Mouse (Mus musculus) neural tube, embryonic 12.5 days (tissue): ENCODE results near the gene Tmprss9. TPM values are rescaled to one million over a fixed set of nuclear protein-coding genes. Genes with fewer than 3 reads are reported as not detected.

Experiments
- ATAC-seq: fragments of 200-750 bp; cut with Nextera tagmentation; 2 replicates; pipeline ENCODE4 v1.8.0; 2017; ENCODE audit warnings: low read depth, mild to moderate bottlenecking, moderate TSS enrichment, moderate library complexity; ENCODE audit not compliant: low FRiP score
- H3K27ac ChIP-seq: fragments of 300-500 bp; sonication (generic); 2 replicates; pipeline ENCODE4 v1.5.1; 2016
- H3K27me3 ChIP-seq: fragments of 300-500 bp; sonication (generic); replicated peaks from 2 replicates; pipeline ENCODE4 v1.6.1; 2016; ENCODE audit warnings: mild to moderate bottlenecking
- H3K36me3 ChIP-seq: fragments of 300-500 bp; sonication (generic); 2 replicates; pipeline ENCODE4 v1.6.1; 2016; ENCODE audit warnings: mild to moderate bottlenecking
- H3K4me1 ChIP-seq: fragments of 300-500 bp; sonication (generic); 2 replicates; pipeline ENCODE4 v1.6.1; 2016
- H3K4me2 ChIP-seq: fragments of 300-500 bp; sonication (generic); replicated peaks from 2 replicates; pipeline ENCODE4 v1.6.1; 2016; ENCODE audit warnings: mild to moderate bottlenecking
- H3K4me3 ChIP-seq: fragments of 300-500 bp; sonication (generic); 2 replicates; pipeline ENCODE4 v1.5.1; 2016
- H3K9ac ChIP-seq: fragments of 300-500 bp; sonication (generic); 2 replicates; pipeline ENCODE4 v1.6.1; 2016; ENCODE audit warnings: mild to moderate bottlenecking
- H3K9me3 ChIP-seq: fragments of 300-500 bp; sonication (generic); 2 replicates; pipeline ENCODE4 v1.6.1; 2016; ENCODE audit warnings: mild to moderate bottlenecking
- WGBS: fragments of 180-500 bp; shearing (Covaris S2); methylation state at CpG from one replicate; pipeline ENCODE4 v1.1.7; 2016; 5-methylcytosine and 5-hydroxymethylcytosine counted together
- polyA plus RNA-seq: library from polyadenylated mRNA; unstranded; fragments of >200 nt; fragmentation: Nextera tagmentation; extraction: Ambion mirVana; gene quantifications from 2 replicates; pipeline ENCODE4 v1.2.1, GENCODE M21; 2016

Gene Tmprss9
- polyA plus RNA-seq, 1 experiment from 2014 or later = 0.06 TPM

DNA sequence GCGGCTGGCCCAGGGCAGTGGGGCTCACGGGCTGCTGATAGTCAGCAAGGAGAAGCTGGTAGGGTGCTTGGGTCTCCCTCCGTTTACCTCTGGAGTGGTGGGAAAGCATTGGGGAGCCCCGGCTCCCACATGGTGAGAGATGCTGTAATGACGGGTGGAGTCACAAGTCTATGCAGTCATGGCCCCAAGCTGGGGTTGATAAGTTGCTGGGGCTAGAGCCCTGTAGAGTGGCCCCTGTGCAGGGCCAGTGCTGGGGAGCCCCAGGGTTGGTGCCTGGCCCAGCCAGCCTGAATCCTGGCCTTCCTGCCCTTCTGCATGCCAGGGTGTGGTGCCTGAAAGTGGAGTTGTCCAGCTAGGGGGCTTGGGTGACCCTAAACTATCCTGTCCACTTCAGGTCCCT lies 9.3 kb upstream of the Tmprss9 start:
- H3K4me3 ChIP-seq = no peak overlapping the region
- H3K4me2 ChIP-seq = no peak overlapping the region
- no peak overlapping the region for H3K9ac ChIP-seq
- 91% methylated on average over 5 of the region's 5 CpGs for WGBS
- no peak overlapping the region for H3K27ac ChIP-seq
- H3K36me3 ChIP-seq = peaks cover 62% of the 10 kb centered on the region
- H3K4me1 ChIP-seq = peaks cover 10% of the 10 kb centered on the region
- no peaks in the 10 kb centered on the region for H3K9me3 ChIP-seq
- no peak for ATAC-seq
- no peaks in the 10 kb centered on the region for H3K27me3 ChIP-seq

DNA sequence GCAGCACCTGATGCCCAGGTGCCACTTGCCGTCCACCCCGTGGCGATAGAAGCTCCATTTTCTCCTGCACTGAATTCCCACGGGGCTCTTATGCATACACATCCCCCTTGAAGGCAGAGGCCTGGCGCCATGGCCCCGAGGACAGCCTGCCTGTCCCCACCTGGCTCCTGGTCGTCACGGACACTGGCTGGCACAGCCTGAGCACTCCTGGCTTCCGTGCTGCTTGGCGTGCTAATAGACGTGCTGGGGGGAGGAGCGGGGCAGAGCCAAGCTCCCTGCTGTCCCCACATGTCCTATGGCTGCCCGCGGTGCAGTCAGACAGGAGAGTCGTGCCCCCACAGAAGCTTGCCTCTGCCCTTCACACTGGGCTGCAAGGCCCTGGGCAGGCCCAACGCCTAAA lies 7.2 kb upstream of the Tmprss9 start:
- Histone ChIP-seq H3K4me3 (no peak overlapping the region), H3K9ac (no peak overlapping the region), H3K36me3 (peaks cover 72% of the 10 kb centered on the region), H3K27ac (no peak overlapping the region), H3K9me3 (no peaks in the 10 kb centered on the region), H3K4me1 (no peaks in the 10 kb centered on the region), H3K27me3 (no peaks in the 10 kb centered on the region), H3K4me2 (no peak overlapping the region)
- WGBS = 85% methylated on average over 16 of the region's 16 CpGs
- no peak for ATAC-seq

DNA sequence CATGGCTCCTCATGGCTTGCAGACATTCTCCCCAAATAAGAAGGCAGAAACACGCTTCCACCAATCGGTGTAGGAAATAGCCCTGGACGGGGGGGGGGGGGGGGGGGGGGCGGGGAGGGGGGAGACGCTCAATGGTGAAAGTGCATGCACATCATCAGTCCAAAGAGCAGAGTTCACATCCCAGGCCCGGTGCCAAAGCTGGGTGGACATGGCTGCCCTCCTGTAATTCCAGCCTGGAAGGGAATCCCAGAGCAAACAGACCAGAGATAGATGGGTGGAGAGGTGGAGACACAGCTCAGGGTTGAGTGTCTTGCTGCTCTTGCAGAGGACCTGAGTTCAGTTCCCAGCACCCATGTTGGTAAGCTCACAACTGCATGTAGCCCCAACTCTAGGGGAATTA lies 655 bp upstream of the Tmprss9 start:
- no peak overlapping the region for H3K4me2 ChIP-seq
- H3K27me3 ChIP-seq = no peaks in the 10 kb centered on the region; the same call in 1 of the 2 replicates
- no peak overlapping the region for H3K4me3 ChIP-seq
- no peaks in the 10 kb centered on the region for H3K9me3 ChIP-seq
- H3K9ac ChIP-seq = no peak overlapping the region
- no peak overlapping the region for H3K27ac ChIP-seq
- peaks cover 24% of the 10 kb centered on the region for H3K36me3 ChIP-seq
- no peaks in the 10 kb centered on the region for H3K4me1 ChIP-seq
- WGBS = 55% methylated on average over 5 of the region's 6 CpGs
- no peak for ATAC-seq

DNA sequence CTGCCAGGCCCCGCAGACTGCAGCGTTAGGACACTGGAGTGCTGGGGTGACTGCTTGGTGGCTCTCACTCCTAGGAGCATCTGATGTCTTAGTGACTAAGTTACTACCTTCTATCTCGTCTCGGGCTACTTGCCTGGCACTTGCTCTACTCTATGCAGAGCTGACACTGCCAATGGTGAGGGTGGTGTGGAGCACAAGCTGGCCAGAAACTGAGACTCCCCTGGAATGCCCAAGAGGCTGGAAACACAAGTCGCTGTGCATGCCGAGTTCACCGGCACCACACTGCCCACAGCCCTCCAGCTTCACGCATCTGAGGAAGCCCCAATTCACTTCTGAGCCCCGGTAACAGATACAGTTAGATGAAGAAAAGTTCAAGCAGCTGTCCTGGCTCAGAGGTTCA lies 2.4 kb downstream of the Tmprss9 start:
- Histone ChIP-seq H3K27me3 (no peaks in the 10 kb centered on the region; the same call in 1 of the 2 replicates), H3K27ac (no peak overlapping the region), H3K36me3 (no peaks in the 10 kb centered on the region), H3K4me2 (no peak overlapping the region), H3K9me3 (no peaks in the 10 kb centered on the region), H3K4me1 (no peaks in the 10 kb centered on the region), H3K9ac (no peak overlapping the region), H3K4me3 (no peak overlapping the region)
- ATAC-seq = no peak
- 76% methylated on average over 9 of the region's 9 CpGs for WGBS

DNA sequence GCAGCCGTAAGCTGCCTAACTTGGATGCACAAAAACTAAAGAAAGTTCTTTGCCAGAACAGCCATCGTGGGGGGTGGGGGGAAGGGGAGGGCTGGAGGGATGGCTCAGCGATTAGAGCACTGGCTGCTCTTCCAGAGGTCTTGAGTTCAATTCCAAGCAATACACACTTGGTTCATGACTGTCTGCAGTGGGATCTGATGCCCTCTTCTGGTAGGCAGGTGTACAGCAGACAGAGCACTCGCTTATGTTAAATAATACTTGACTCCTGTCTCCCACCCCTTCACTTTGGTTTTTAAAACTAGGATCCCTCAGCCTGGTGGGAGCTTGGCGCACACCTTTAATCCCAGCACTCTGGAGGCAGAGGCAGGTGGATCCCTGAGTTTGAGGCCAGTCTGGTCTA lies 4.4 kb downstream of the Tmprss9 start:
- Histone ChIP-seq H3K36me3 (no peaks in the 10 kb centered on the region), H3K9me3 (no peaks in the 10 kb centered on the region), H3K27me3 (no peaks in the 10 kb centered on the region; the same call in 1 of the 2 replicates), H3K9ac (no peak overlapping the region), H3K4me1 (no peaks in the 10 kb centered on the region), H3K4me2 (no peak overlapping the region), H3K4me3 (no peak overlapping the region), H3K27ac (no peak overlapping the region)
- 32% methylated on average over 5 of the region's 5 CpGs for WGBS
- no peak for ATAC-seq

DNA sequence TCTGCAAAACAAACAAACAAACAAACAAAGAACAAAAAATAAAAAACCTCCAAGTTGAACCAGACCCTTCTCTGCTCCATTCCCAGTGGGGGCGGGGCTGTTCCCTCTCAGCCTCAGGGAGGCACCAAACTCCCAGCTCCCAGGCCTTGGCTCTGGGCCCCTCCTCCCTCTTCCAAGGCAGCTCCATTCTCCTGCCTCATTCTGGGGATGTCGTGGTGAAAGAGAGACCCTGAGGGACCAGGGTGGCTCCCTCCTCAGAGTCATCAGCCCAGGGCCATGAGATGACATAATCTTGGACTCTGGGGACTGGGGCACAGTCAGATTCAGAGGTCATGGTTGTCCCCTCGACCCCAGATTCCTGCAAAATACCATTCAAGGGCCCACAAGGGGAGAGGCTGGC lies 4.9 kb downstream of the Tmprss9 start:
- ATAC-seq = no peak
- 29% methylated on average over 3 of the region's 3 CpGs for WGBS
- Histone ChIP-seq H3K27ac (no peak overlapping the region), H3K4me2 (no peak overlapping the region), H3K4me3 (no peak overlapping the region), H3K4me1 (no peaks in the 10 kb centered on the region), H3K9ac (no peak overlapping the region), H3K9me3 (no peaks in the 10 kb centered on the region), H3K27me3 (no peaks in the 10 kb centered on the region; the same call in 1 of the 2 replicates), H3K36me3 (no peaks in the 10 kb centered on the region)

DNA sequence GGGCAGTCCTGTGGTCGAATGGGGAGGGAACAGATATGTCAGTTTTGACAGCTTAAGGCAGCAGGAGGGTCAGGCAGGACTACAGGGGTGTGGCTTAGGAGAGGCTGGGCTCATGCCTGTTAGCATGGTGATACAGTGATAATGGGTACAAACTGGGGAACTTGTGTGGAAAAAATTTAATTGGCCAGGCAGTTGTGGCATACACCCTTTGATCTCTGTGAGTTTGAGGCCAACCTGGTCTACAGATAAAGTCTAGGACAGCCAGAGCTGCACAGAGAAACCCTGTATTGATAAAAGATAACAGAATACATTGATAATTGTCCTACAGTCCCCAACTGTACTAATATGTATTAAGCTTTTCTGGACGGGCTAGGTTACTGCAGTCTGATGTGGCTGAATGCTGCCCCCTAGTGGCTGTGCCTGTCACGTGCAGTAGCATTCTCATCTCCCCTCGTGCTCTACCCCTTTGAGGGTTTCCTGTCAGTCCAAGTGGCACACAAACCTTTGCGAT lies 8.5 kb downstream of the Tmprss9 start:
- peak; percentile 52; the same call in 1 of the 2 replicates for ATAC-seq
- Histone ChIP-seq H3K27ac (no peak overlapping the region), H3K36me3 (no peaks in the 10 kb centered on the region), H3K4me3 (no peak overlapping the region), H3K9ac (no peak overlapping the region), H3K9me3 (no peaks in the 10 kb centered on the region), H3K4me2 (no peak overlapping the region), H3K27me3 (no peaks in the 10 kb centered on the region), H3K4me1 (no peaks in the 10 kb centered on the region)
- 24% methylated on average over 5 of the region's 5 CpGs for WGBS

DNA sequence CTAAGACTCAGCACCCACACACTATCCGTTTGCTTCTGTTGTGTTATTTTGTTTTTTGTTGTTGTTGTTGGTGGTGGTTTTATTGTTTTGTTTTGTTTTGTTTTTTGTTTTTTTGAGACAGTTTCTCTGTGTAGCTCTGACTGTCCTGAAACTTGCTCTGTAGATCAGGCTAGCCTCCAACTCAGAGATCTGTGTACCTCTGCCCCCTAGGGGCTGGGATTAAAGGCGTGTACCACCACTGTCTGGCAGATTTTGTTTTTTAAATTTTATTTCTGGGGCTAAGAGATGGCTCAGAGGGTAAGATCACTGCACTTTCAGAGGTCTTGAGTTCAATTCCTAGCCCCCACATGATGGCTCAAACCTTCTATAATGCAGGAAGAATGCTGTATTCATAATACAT lies 9.3 kb downstream of the Tmprss9 start:
- H3K4me3 ChIP-seq = no peak overlapping the region
- no peaks in the 10 kb centered on the region for H3K4me1 ChIP-seq
- 75% methylated on average over 2 of the region's 2 CpGs for WGBS
- H3K27ac ChIP-seq = no peak overlapping the region
- no peak overlapping the region for H3K9ac ChIP-seq
- no peaks in the 10 kb centered on the region for H3K27me3 ChIP-seq
- H3K9me3 ChIP-seq = no peaks in the 10 kb centered on the region
- ATAC-seq = no peak
- H3K36me3 ChIP-seq = no peaks in the 10 kb centered on the region
- no peak overlapping the region for H3K4me2 ChIP-seq

DNA sequence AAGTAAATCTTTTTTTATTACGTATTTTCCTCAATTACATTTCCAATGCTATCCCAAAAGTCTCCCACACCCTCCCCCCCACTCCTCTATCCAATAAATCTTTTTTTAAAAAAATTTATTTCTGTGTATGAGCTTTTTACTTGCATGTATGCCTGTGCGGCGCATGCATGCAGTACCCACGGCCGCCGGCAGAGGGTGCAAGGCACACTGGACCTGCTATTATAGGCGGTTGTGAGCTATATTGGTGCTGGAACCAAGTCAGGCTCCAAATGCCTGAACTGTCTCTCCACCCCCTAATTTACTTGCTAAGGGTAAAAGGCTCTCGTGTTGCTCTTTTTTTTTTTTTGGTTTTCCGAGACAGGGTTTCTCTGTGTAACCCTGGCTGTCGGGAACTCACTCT lies 9.7 kb downstream of the Tmprss9 start:
- no peaks in the 10 kb centered on the region for H3K27me3 ChIP-seq
- no peaks in the 10 kb centered on the region for H3K36me3 ChIP-seq
- no peaks in the 10 kb centered on the region for H3K9me3 ChIP-seq
- H3K27ac ChIP-seq = no peak overlapping the region
- no peak overlapping the region for H3K4me3 ChIP-seq
- ATAC-seq = no peak
- H3K4me1 ChIP-seq = no peaks in the 10 kb centered on the region
- H3K9ac ChIP-seq = no peak overlapping the region
- no peak overlapping the region for H3K4me2 ChIP-seq
- 24% methylated on average over 10 of the region's 10 CpGs for WGBS

DNA sequence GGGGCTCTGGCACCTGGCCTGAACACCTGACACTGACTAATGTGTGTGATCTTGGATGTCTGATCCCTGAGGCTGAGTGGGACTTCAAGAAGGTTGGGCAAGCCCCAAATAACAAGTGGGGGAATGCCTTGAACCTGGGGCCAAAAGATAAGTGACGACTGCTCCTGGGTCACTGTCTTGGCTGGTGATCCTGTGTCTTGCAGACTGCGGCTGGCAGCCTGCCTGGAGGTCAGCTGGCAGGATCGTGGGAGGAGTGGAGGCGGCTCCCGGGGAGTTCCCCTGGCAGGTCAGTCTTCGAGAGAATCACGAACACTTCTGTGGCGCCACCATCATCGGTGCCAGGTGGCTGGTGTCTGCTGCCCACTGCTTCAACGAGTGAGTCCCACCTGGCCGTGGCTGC lies 15.5 kb downstream of the Tmprss9 start:
- Histone ChIP-seq H3K27me3 (peaks cover 25% of the 10 kb centered on the region), H3K4me3 (no peak overlapping the region), H3K9me3 (no peaks in the 10 kb centered on the region), H3K4me2 (no peak overlapping the region), H3K36me3 (no peaks in the 10 kb centered on the region), H3K27ac (no peak overlapping the region), H3K9ac (no peak overlapping the region), H3K4me1 (no peaks in the 10 kb centered on the region)
- ATAC-seq = no peak
- 81% methylated on average over 11 of the region's 11 CpGs for WGBS

DNA sequence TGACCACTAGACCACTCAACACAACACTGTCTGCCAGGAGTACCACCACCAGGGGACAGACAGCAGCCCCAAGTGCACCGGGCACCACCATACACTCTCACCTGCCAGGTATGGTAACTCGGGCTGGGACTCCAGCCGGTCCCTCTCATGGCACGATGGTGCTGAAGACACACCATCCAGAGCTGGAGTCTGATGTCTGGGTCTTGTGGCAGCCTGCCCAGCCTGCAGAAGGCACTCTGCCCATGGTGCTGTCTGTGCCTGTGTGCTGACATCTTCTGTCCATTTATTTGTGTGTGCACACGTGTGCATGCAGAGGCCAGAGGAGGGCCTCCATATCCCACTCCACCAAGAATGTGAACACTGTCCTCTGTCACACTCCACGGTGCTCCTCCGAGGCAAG lies 23.5 kb downstream of the Tmprss9 start:
- no peak overlapping the region for H3K27ac ChIP-seq
- H3K36me3 ChIP-seq = peaks cover 12% of the 10 kb centered on the region; the same call in 1 of the 2 replicates
- no peaks in the 10 kb centered on the region for H3K9me3 ChIP-seq
- WGBS = 88% methylated on average over 7 of the region's 7 CpGs
- no peak overlapping the region for H3K4me3 ChIP-seq
- peaks cover 16% of the 10 kb centered on the region for H3K4me1 ChIP-seq
- no peak overlapping the region for H3K9ac ChIP-seq
- H3K27me3 ChIP-seq = peaks cover 12% of the 10 kb centered on the region; the same call in 1 of the 2 replicates
- ATAC-seq = no peak
- no peak overlapping the region for H3K4me2 ChIP-seq

DNA sequence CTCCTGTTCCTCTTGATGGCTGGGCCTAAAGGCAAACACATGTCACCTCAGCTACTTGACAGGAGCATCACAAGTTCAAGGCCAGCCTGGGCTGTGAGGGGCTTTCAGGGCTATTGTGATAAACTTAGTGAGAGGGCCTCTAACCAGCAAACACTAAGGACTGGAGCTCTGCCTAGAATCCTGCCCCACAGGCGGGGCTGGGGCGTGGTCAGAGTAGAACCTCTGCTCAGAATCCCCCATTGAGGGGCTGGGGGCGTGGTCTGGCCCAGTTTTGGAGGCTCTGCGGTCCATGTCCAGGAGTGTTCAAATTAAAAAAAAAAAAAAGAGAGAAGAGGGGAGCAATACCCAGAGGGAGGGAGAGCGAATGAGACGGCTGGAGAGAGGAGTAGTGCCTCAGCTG lies 24.0 kb downstream of the Tmprss9 start:
- Histone ChIP-seq H3K9me3 (no peaks in the 10 kb centered on the region), H3K36me3 (peaks cover 12% of the 10 kb centered on the region; the same call in 1 of the 2 replicates), H3K4me2 (no peak overlapping the region), H3K4me3 (no peak overlapping the region), H3K9ac (no peak overlapping the region), H3K27ac (no peak overlapping the region), H3K27me3 (peaks cover 7% of the 10 kb centered on the region; the same call in 1 of the 2 replicates), H3K4me1 (peaks cover 16% of the 10 kb centered on the region)
- no peak for ATAC-seq
- 76% methylated on average over 6 of the region's 6 CpGs for WGBS
